Mouse (Mus musculus): ENCODE measurements at regions not wholly inside any gene's neighbourhood (a gene's known extent, or its start where the extent isn't known, plus 50 kb on each side); places are given as distances from the start of the nearest gene placed in this dataset. TPM values are rescaled to one million over a fixed set of nuclear protein-coding genes. Genes with fewer than 3 reads are reported as not detected.

Small RNAs in the stretch of these regions (microRNA-seq; reads per million reads assigned to microRNA genes)
- not detected for gene Gm25063
